In the genomic region with DNA sequence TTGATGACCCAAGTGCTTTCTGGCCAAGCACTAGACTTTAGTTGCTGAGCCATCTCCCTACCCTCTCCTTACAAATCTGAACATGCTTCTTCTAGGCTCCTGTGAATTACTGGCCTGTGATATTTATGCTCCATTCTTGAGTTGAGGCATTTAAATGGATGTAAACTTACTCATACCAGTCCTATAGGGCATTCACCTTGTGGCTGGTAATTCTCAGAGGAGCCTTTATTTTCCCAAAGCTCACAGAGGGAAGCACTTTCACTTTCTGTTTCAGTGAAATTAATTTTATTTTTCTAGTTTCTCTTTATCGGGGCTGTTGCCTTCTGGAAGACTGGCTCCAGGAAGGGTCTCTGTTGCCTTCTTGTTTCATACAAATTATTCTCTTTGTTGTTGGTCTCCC, we compare ENCODE assay signal across 16 mouse cellular contexts.
DNase-seq lines count a peak whose midpoint lies in the region; ATAC-seq and TF ChIP-seq lines count a peak whose summit lies in the region.
"Had no signal": no experiment of that assay in that cellular context is flagged by ENCODE, and none has a peak within 500 bp of the region (broad histone marks: within the 10 kb centered on the region; RNA-seq: fewer than 3 reads in every experiment).

No protein-coding gene starts in this region.

- H3K27me3 ChIP-seq in hindbrain, postnatal 0 days (ENCODE audit: insufficient read depth, low read length): no peaks in the 10 kb centered on the region
- H3K27me3 ChIP-seq in hindbrain, embryonic 14.5 days (ENCODE audit: control insufficient read depth, insufficient read depth, low read length): no peaks in the 10 kb centered on the region
- no peaks in the 10 kb centered on the region for H3K27me3 ChIP-seq in megakaryocyte, embryonic 14.5 days (replicated peaks)
- H3K27me3 ChIP-seq: embryonic facial prominence, embryonic 12.5 days; forebrain, embryonic 12.5 days; midbrain, embryonic 12.5 days; Patski had no signal

- no peak overlapping the region for H3K4me3 ChIP-seq in hindbrain, postnatal 0 days (ENCODE audit: low read length)
- H3K4me3 ChIP-seq in hindbrain, embryonic 14.5 days (replicated peaks; ENCODE audit: low read length): no peak overlapping the region
- peak overlapping the region; percentile 85 for H3K4me3 ChIP-seq in megakaryocyte, embryonic 14.5 days (replicated peaks)
- H3K4me3 ChIP-seq: embryonic facial prominence, embryonic 12.5 days; forebrain, embryonic 12.5 days; midbrain, embryonic 12.5 days had no signal

- H3K9me3 ChIP-seq in hindbrain, postnatal 0 days (ENCODE audit: low read length): no peaks in the 10 kb centered on the region
- H3K9me3 ChIP-seq in hindbrain, embryonic 14.5 days (ENCODE audit: control insufficient read depth, low read length): no peaks in the 10 kb centered on the region
- no peaks in the 10 kb centered on the region for H3K9me3 ChIP-seq in megakaryocyte, embryonic 14.5 days
- H3K9me3 ChIP-seq: embryonic facial prominence, embryonic 12.5 days; forebrain, embryonic 12.5 days; midbrain, embryonic 12.5 days had no signal

- 0 out of 2 replicates have a peak overlapping the region, but pooled peaks have one; percentile 8 for H3K4me2 ChIP-seq in hindbrain, postnatal 0 days (ENCODE audit: low read depth, low read length)
- no peak overlapping the region for H3K4me2 ChIP-seq in hindbrain, embryonic 14.5 days (replicated peaks)
- H3K4me2 ChIP-seq: embryonic facial prominence, embryonic 12.5 days; forebrain, embryonic 12.5 days; midbrain, embryonic 12.5 days had no signal

- ATAC-seq in hindbrain, postnatal 0 days: no peak
- ATAC-seq in hindbrain, embryonic 14.5 days (ENCODE audit: low FRiP score): no peak
- no peak for ATAC-seq in megakaryocyte, adult 5-6 weeks (ENCODE audit: poor library complexity, severe bottlenecking)
- ATAC-seq: Patski had no signal

- H3K27ac ChIP-seq in hindbrain, postnatal 0 days: no peak overlapping the region
- no peak overlapping the region for H3K27ac ChIP-seq in hindbrain, embryonic 14.5 days
- H3K27ac ChIP-seq: embryonic facial prominence, embryonic 12.5 days; forebrain, embryonic 12.5 days; liver, embryonic 14.5 days; midbrain, embryonic 12.5 days had no signal

- H3K4me1 ChIP-seq in hindbrain, postnatal 0 days (ENCODE audit: insufficient read depth, low read length): no peaks in the 10 kb centered on the region
- H3K4me1 ChIP-seq in hindbrain, embryonic 14.5 days (replicated peaks; ENCODE audit: control insufficient read depth, insufficient read depth, low read length): no peaks in the 10 kb centered on the region
- peaks cover 28% of the 10 kb centered on the region for H3K4me1 ChIP-seq in megakaryocyte, embryonic 14.5 days
- H3K4me1 ChIP-seq: embryonic facial prominence, embryonic 12.5 days; forebrain, embryonic 12.5 days; midbrain, embryonic 12.5 days had no signal

- no peak for DNase-seq in hindbrain, postnatal 0 days (ENCODE audit: low spot score)
- no peak for DNase-seq in hindbrain, embryonic 14.5 days (ENCODE audit: low spot score)
- DNase-seq in adipocyte (ENCODE audit: low spot score): peak; percentile 51
- DNase-seq in cerebellum, postnatal 14 days: no peak
- no peak for DNase-seq in neural tube, embryonic 10.5 days (ENCODE audit: extremely low spot score, low spot score)
- DNase-seq: adrenal gland, postnatal 36 days; cerebellum, adult 18-20 months; kidney, postnatal 36 days; thymus, adult 2 months had no signal

- no peaks in the 10 kb centered on the region for H3K36me3 ChIP-seq in hindbrain, postnatal 0 days (ENCODE audit: insufficient read depth, low read length)
- H3K36me3 ChIP-seq in hindbrain, embryonic 14.5 days (replicated peaks; ENCODE audit: control insufficient read depth, insufficient read depth): no peaks in the 10 kb centered on the region
- no peaks in the 10 kb centered on the region for H3K36me3 ChIP-seq in megakaryocyte, embryonic 14.5 days (replicated peaks; ENCODE audit: low read length)
- H3K36me3 ChIP-seq: embryonic facial prominence, embryonic 12.5 days; forebrain, embryonic 12.5 days; midbrain, embryonic 12.5 days had no signal

- TF ChIP-seq CTCF in hindbrain, postnatal 0 days (IDR thresholded peaks at IDR 0.05; ENCODE audit: low read depth): no peak

- H3K9ac ChIP-seq in hindbrain, postnatal 0 days (replicated peaks; ENCODE audit: low read length): no peak overlapping the region
- H3K9ac ChIP-seq in hindbrain, embryonic 14.5 days: no peak overlapping the region
- H3K9ac ChIP-seq: embryonic facial prominence, embryonic 12.5 days; forebrain, embryonic 12.5 days; liver, embryonic 14.5 days; midbrain, embryonic 12.5 days had no signal

- WGBS in hindbrain, postnatal 0 days: 63% methylated on average over 1 of the region's 1 CpGs
- 83% methylated on average over 1 of the region's 1 CpGs for WGBS in hindbrain, embryonic 14.5 days
